Mouse (Mus musculus): Measurements from ENCODE around the gene Trim5. TPM values are rescaled to one million over a fixed set of nuclear protein-coding genes. Genes with fewer than 3 reads are reported as not detected.
"Not testable (repeated sequence)": the region's sequence is repeated elsewhere in the genome, so short reads cannot be mapped to it uniquely, and the experiment has no call there.

Gene Trim5
- 0.13 and 0.14 TPM in 2 replicates for polyA plus RNA-seq (2015; fragmentation: Nextera tagmentation; extraction: Ambion mirVana)

- 41% methylated on average over 14 of the region's 14 CpGs for WGBS
- H3K4me3 ChIP-seq; H3K4me1 ChIP-seq (replicated peaks); H3K27me3 ChIP-seq; H3K36me3 ChIP-seq; ATAC-seq (ENCODE audit: low FRiP score); H3K9me3 ChIP-seq; H3K9ac ChIP-seq; H3K27ac ChIP-seq; H3K4me2 ChIP-seq: not testable (repeated sequence)
Observed at GRCm38 (mm10) chr7:104287576-104288443, at the start of gene Trim5. Gene Trim5, minus strand, starts transcription at chr7:104288094.

- H3K4me2 ChIP-seq; H3K4me1 ChIP-seq (replicated peaks); H3K9me3 ChIP-seq; H3K27ac ChIP-seq; H3K4me3 ChIP-seq; ATAC-seq (ENCODE audit: low FRiP score); H3K9ac ChIP-seq; H3K36me3 ChIP-seq; H3K27me3 ChIP-seq: not testable (repeated sequence)
- WGBS = 93% methylated on average over 3 of the region's 3 CpGs
Observed at GRCm38 (mm10) chr7:104335547-104335946, 47.7 kb upstream of the Trim5 start.

GRCm38 (mm10) chr7:104329171-104329570 lies 41.3 kb upstream of the Trim5 start, which contains the start of gene Trim34b:
Gene Trim34b, plus strand, starts transcription at chr7:104329471.
- 100% methylated on average over 2 of the region's 2 CpGs for WGBS
- H3K9ac ChIP-seq = not testable (repeated sequence)

GRCm38 (mm10) chr7:104322028-104322427 lies 34.1 kb upstream of the Trim5 start:
- WGBS = 89% methylated on average over 9 of the region's 9 CpGs
- Histone ChIP-seq H3K9ac (no peak overlapping the region), H3K27ac (no peak overlapping the region), H3K4me2 (no peak overlapping the region), H3K4me3 (no peak overlapping the region), H3K9me3 (no peaks in the 10 kb centered on the region), H3K4me1 (replicated peaks) (no peaks in the 10 kb centered on the region), H3K36me3 (no peaks in the 10 kb centered on the region), H3K27me3 (no peaks in the 10 kb centered on the region)
- ATAC-seq (ENCODE audit: low FRiP score) = no peak

More at GRCm38 (mm10) chr7:104329171-104329570, 41.3 kb upstream of the Trim5 start, which contains the start of gene Trim34b:
- not testable (repeated sequence) for H3K27ac ChIP-seq; H3K4me1 ChIP-seq (replicated peaks); H3K27me3 ChIP-seq; ATAC-seq (ENCODE audit: low FRiP score); H3K4me3 ChIP-seq; H3K4me2 ChIP-seq; H3K9me3 ChIP-seq; H3K36me3 ChIP-seq

- peak within 1 kb of the TSS; percentile 21 for H3K4me3 ChIP-seq
- 0 out of 2 replicates have a peak, but pooled peaks have one; percentile 39 for ATAC-seq (ENCODE audit: low FRiP score)
- peak within 1 kb of the TSS; percentile 36 for H3K4me2 ChIP-seq
- H3K9ac ChIP-seq; H3K27ac ChIP-seq; H3K9me3 ChIP-seq; H3K36me3 ChIP-seq; H3K27me3 ChIP-seq; H3K4me1 ChIP-seq (replicated peaks): not testable (repeated sequence)
- 35% methylated on average over 4 of the region's 4 CpGs for WGBS
Observed at GRCm38 (mm10) chr7:104315369-104316080, 27.6 kb upstream of the Trim5 start, which contains the start of gene Trim12a. Gene Trim12a, minus strand, starts transcription at chr7:104315466.

- Histone ChIP-seq H3K36me3 (no peaks in the 10 kb centered on the region), H3K27ac (no peak overlapping the region), H3K4me2 (peak overlapping the region; percentile 36), H3K27me3 (no peaks in the 10 kb centered on the region), H3K9ac (no peak overlapping the region), H3K9me3 (no peaks in the 10 kb centered on the region), H3K4me1 (replicated peaks) (peaks cover 3% of the 10 kb centered on the region; the same call in 1 of the 2 replicates), H3K4me3 (peak overlapping the region; percentile 21)
- ATAC-seq (ENCODE audit: low FRiP score) = no peak
- 18% methylated on average over 15 of the region's 15 CpGs for WGBS
Observed at GRCm38 (mm10) chr7:104314796-104315353, 27.0 kb upstream of the Trim5 start.

- H3K27me3 ChIP-seq = no peaks in the 10 kb centered on the region
- H3K36me3 ChIP-seq = no peaks in the 10 kb centered on the region
- no peak overlapping the region for H3K4me3 ChIP-seq
- no peak overlapping the region for H3K4me2 ChIP-seq
- no peak overlapping the region for H3K9ac ChIP-seq
- no peaks in the 10 kb centered on the region for H3K4me1 ChIP-seq (replicated peaks)
- H3K9me3 ChIP-seq = no peaks in the 10 kb centered on the region
- ATAC-seq (ENCODE audit: low FRiP score) = no peak
- 91% methylated on average over 5 of the region's 5 CpGs for WGBS
- H3K27ac ChIP-seq = no peak overlapping the region
Observed at GRCm38 (mm10) chr7:104291638-104292400, 3.9 kb upstream of the Trim5 start.

GRCm38 (mm10) chr7:104290641-104291040 lies 2.7 kb upstream of the Trim5 start:
- Histone ChIP-seq H3K4me3 (no peak overlapping the region), H3K27ac (no peak overlapping the region), H3K36me3 (no peaks in the 10 kb centered on the region), H3K27me3 (no peaks in the 10 kb centered on the region), H3K4me1 (replicated peaks) (no peaks in the 10 kb centered on the region), H3K4me2 (no peak overlapping the region), H3K9ac (no peak overlapping the region), H3K9me3 (no peaks in the 10 kb centered on the region)
- no peak for ATAC-seq (ENCODE audit: low FRiP score)
- 89% methylated on average over 1 of the region's 1 CpGs for WGBS

- ATAC-seq (ENCODE audit: low FRiP score); H3K36me3 ChIP-seq: not testable (repeated sequence)
- WGBS = 84% methylated on average over 3 of the region's 3 CpGs
Observed at GRCm38 (mm10) chr7:104279361-104279760, 8.5 kb downstream of the Trim5 start.

GRCm38 (mm10) chr7:104265335-104265734 lies 22.6 kb downstream of the Trim5 start:
- H3K27ac ChIP-seq; H3K36me3 ChIP-seq; H3K27me3 ChIP-seq; ATAC-seq (ENCODE audit: low FRiP score); H3K9ac ChIP-seq; H3K9me3 ChIP-seq; H3K4me2 ChIP-seq; H3K4me1 ChIP-seq (replicated peaks); H3K4me3 ChIP-seq: not testable (repeated sequence)
- WGBS = 83% methylated on average over 4 of the region's 5 CpGs

More at GRCm38 (mm10) chr7:104279361-104279760, 8.5 kb downstream of the Trim5 start:
- H3K9me3 ChIP-seq; H3K27ac ChIP-seq; H3K27me3 ChIP-seq; H3K4me3 ChIP-seq; H3K4me2 ChIP-seq; H3K4me1 ChIP-seq (replicated peaks); H3K9ac ChIP-seq: not testable (repeated sequence)

- not testable (repeated sequence) for H3K27ac ChIP-seq; H3K36me3 ChIP-seq; H3K9ac ChIP-seq; H3K27me3 ChIP-seq; H3K4me2 ChIP-seq; H3K4me3 ChIP-seq; ATAC-seq (ENCODE audit: low FRiP score); H3K4me1 ChIP-seq (replicated peaks); H3K9me3 ChIP-seq
- 90% methylated on average over 4 of the region's 4 CpGs for WGBS
Observed at GRCm38 (mm10) chr7:104260380-104260779, 27.5 kb downstream of the Trim5 start.
